Mouse (Mus musculus): ENCODE data around the gene Acap1.
"Not testable (repeated sequence)": the region's sequence is repeated elsewhere in the genome, so short reads cannot be mapped to it uniquely, and the experiment has no call there.

The Acap1 gene

GRCm38 (mm10) chr11:69895291-69895690, at the start of gene Acap1:
TSS of gene Acap1 (minus strand) at chr11:69895539.
- no peak for DNase-seq (ENCODE audit: extremely low spot score, low read depth, low spot score)

- no peak for DNase-seq (ENCODE audit: extremely low spot score, low read depth, low spot score)
Observed at GRCm38 (mm10) chr11:69940962-69941361, 45.6 kb upstream of the Acap1 start.

GRCm38 (mm10) chr11:69939731-69940130, 44.4 kb upstream of the Acap1 start:
- DNase-seq (ENCODE audit: extremely low spot score, low read depth, low spot score) = no peak

GRCm38 (mm10) chr11:69939181-69939580, 43.8 kb upstream of the Acap1 start:
- DNase-seq (ENCODE audit: extremely low spot score, low read depth, low spot score) = no peak

- DNase-seq (ENCODE audit: extremely low spot score, low read depth, low spot score) = no peak
Observed at GRCm38 (mm10) chr11:69938401-69938979, 43.2 kb upstream of the Acap1 start.

- no peak for DNase-seq (ENCODE audit: extremely low spot score, low read depth, low spot score)
Observed at GRCm38 (mm10) chr11:69937834-69938233, 42.5 kb upstream of the Acap1 start.

- DNase-seq (ENCODE audit: extremely low spot score, low read depth, low spot score) = no peak
Observed at GRCm38 (mm10) chr11:69937385-69937784, 42.0 kb upstream of the Acap1 start.

- no peak for DNase-seq (ENCODE audit: extremely low spot score, low read depth, low spot score)
Observed at GRCm38 (mm10) chr11:69936714-69937347, 41.5 kb upstream of the Acap1 start.

- no peak for DNase-seq (ENCODE audit: extremely low spot score, low read depth, low spot score)
Observed at GRCm38 (mm10) chr11:69936156-69936555, 40.8 kb upstream of the Acap1 start.

GRCm38 (mm10) chr11:69935137-69935879, 40.0 kb upstream of the Acap1 start, which contains the start of gene Ybx2:
TSS of gene Ybx2 (plus strand) at chr11:69935796.
- DNase-seq (ENCODE audit: extremely low spot score, low read depth, low spot score) = peak; percentile 33

GRCm38 (mm10) chr11:69934681-69935080, 39.3 kb upstream of the Acap1 start:
- DNase-seq (ENCODE audit: extremely low spot score, low read depth, low spot score) = no peak

GRCm38 (mm10) chr11:69934169-69934568, 38.8 kb upstream of the Acap1 start:
- peak; percentile 81 for DNase-seq (ENCODE audit: extremely low spot score, low read depth, low spot score)

- DNase-seq (ENCODE audit: extremely low spot score, low read depth, low spot score) = no peak
Observed at GRCm38 (mm10) chr11:69933066-69933465, 37.7 kb upstream of the Acap1 start.

- no peak for DNase-seq (ENCODE audit: extremely low spot score, low read depth, low spot score)
Observed at GRCm38 (mm10) chr11:69932254-69932653, 36.9 kb upstream of the Acap1 start.

- DNase-seq (ENCODE audit: extremely low spot score, low read depth, low spot score) = no peak
Observed at GRCm38 (mm10) chr11:69931769-69932168, 36.4 kb upstream of the Acap1 start.

- DNase-seq (ENCODE audit: extremely low spot score, low read depth, low spot score) = no peak
Observed at GRCm38 (mm10) chr11:69930967-69931537, 35.7 kb upstream of the Acap1 start.

GRCm38 (mm10) chr11:69930176-69930575, 34.8 kb upstream of the Acap1 start:
- DNase-seq (ENCODE audit: extremely low spot score, low read depth, low spot score) = not testable (repeated sequence)

- no peak for DNase-seq (ENCODE audit: extremely low spot score, low read depth, low spot score)
Observed at GRCm38 (mm10) chr11:69929712-69930111, 34.4 kb upstream of the Acap1 start.

- no peak for DNase-seq (ENCODE audit: extremely low spot score, low read depth, low spot score)
Observed at GRCm38 (mm10) chr11:69927501-69927900, 32.2 kb upstream of the Acap1 start.

- no peak for DNase-seq (ENCODE audit: extremely low spot score, low read depth, low spot score)
Observed at GRCm38 (mm10) chr11:69922796-69923195, 27.5 kb upstream of the Acap1 start.

GRCm38 (mm10) chr11:69922012-69922756, 26.8 kb upstream of the Acap1 start:
- no peak for DNase-seq (ENCODE audit: extremely low spot score, low read depth, low spot score)

Data from hindlimb bud, embryonic 11.5 days (tissue).